Mouse (Mus musculus) layer of hippocampus, adult 18-20 months (tissue): ENCODE data around the gene Ubxn11. TPM values are rescaled to one million over a fixed set of nuclear protein-coding genes. Genes with fewer than 3 reads are reported as not detected.
"Not testable (repeated sequence)": the region's sequence is repeated elsewhere in the genome, so short reads cannot be mapped to it uniquely, and the experiment has no call there.

ENCODE experiments used
- DNase-seq, 2 experiments: peaks; one replicate each; pipeline ENCODE4 v3.0.0; 2022; ENCODE audit warnings: low spot score in 2 of 2
- total RNA-seq, 2 experiments: library from RNA; stranded (reverse); gene quantifications; 2 replicates each; pipeline ENCODE4 v1.2.3; 2021

Ubxn11 gene
- total RNA-seq, 2 experiments from 2014 or later = 33.5 TPM

DNA sequence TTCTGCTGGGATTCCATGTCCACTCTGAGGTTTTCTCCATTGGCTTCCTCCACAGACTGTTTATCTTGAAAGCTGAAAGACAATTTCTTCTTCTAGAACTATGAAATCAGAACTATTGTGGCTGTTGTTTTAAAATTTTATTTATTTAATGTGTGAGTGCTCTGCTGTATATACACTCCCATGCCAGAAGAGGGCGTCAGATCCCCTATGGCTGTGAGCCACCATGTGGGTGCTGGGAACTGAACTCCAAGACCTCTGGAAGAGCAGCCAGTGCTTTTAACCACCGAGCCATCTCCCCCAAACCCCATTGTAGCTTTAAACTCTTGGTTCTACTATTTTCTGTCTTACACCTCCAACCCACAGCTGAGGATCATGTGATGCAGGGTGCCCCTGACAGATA, 36.5 kb downstream of the Ubxn11 start:
- DNase-seq = no peak

GRCm38 (mm10) chr4:134144297-134144696, 41.9 kb downstream of the Ubxn11 start:
- DNase-seq = not testable (repeated sequence)

DNA sequence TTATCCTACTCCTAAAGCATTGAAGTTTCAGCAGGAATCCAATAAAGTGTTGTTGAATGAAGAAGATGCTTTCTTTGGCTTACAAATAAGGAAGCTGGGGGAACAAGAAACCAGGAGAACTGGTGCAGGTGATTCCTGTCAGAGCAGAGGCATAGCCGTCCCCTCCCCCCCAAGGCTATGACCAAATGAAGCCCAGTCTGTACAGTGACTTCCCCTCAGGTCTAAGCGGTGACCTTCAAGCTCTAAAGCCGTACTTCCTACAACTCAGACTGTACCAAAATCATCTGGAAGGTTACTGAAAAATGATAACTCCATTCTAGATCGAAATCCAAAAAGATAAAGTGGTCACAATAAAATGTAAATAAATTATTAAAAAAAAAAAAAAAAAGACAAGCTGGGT, 47.0 kb downstream of the Ubxn11 start:
- DNase-seq = no peak

GRCm38 (mm10) chr4:134152112-134152511, 49.7 kb downstream of the Ubxn11 start:
- DNase-seq = no peak

GRCm38 (mm10) chr4:134153656-134154055, 51.3 kb downstream of the Ubxn11 start:
- no peak for DNase-seq

GRCm38 (mm10) chr4:134154354-134154753, 52.0 kb downstream of the Ubxn11 start:
- DNase-seq = no peak

- no peak for DNase-seq
Observed at GRCm38 (mm10) chr4:134155531-134155930, 53.2 kb downstream of the Ubxn11 start.

DNA sequence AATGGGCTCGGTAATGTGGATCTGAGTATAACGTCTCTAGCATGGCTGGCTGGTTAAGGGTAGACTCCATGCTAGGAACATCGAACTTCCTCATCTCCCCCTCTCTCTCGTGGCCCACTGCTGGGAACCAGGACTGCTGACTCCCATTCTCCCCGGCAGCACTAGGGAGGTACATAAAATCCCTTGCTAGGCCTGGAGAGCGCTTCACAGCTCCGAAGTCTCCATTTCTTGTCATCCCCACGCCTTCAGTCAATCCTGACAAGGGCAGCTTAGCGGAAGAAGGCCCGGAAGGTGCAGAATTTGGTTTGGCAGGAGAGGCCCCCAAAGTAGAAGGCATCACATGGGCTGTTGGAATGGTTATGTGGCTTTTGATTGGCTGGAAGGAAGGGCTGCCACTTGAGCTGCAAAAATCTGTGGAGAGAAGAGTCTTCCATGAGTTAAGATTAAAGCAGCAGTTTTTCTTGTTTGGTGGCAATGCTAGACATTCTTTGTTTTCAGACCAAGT, 53.6 kb downstream of the Ubxn11 start:
- no peak for DNase-seq

- DNase-seq = peak in 1 of 2 experiments; percentile 46
Observed at GRCm38 (mm10) chr4:134156744-134157143, 54.4 kb downstream of the Ubxn11 start.

- DNase-seq = no peak
Observed at GRCm38 (mm10) chr4:134157558-134157957, 55.2 kb downstream of the Ubxn11 start.

GRCm38 (mm10) chr4:134158774-134159173, 56.4 kb downstream of the Ubxn11 start:
- no peak for DNase-seq

- DNase-seq = peak; percentile 23 to 30
Observed at GRCm38 (mm10) chr4:134160071-134160470, 57.7 kb downstream of the Ubxn11 start.

GRCm38 (mm10) chr4:134164591-134164990, 62.2 kb downstream of the Ubxn11 start:
- DNase-seq = no peak

GRCm38 (mm10) chr4:134165024-134165423, 62.7 kb downstream of the Ubxn11 start:
- DNase-seq = no peak

- no peak for DNase-seq
Observed at GRCm38 (mm10) chr4:134165548-134166465, 63.4 kb downstream of the Ubxn11 start.

GRCm38 (mm10) chr4:134166906-134167305, 64.5 kb downstream of the Ubxn11 start:
- DNase-seq = no peak

- peak in 1 of 2 experiments; percentile 44 for DNase-seq
Observed at GRCm38 (mm10) chr4:134172391-134172790, 70.0 kb downstream of the Ubxn11 start.

Other genes starting within 250 kb of the Ubxn11 start
- 10 to 100 TPM; 10.6 to 10.9 TPM for gene Rps6ka1, start 214.8 kb upstream of the Ubxn11 start, total RNA-seq
- gene Hmgn2, start 133.9 kb upstream of the Ubxn11 start, total RNA-seq = 100 to 1,000 TPM in 1 of 2 experiments, 10 to 100 TPM in 1; 98.1 to 114 TPM
- gene Dhdds, start 101.7 kb upstream of the Ubxn11 start, total RNA-seq = 10 to 100 TPM; 56.6 to 61.9 TPM
- not detected for gene Lin28a, start 83.7 kb upstream of the Ubxn11 start, total RNA-seq
- not detected for gene Zfp683, start 48.7 kb upstream of the Ubxn11 start, total RNA-seq
- gene Crybg2, start 41.8 kb upstream of the Ubxn11 start, total RNA-seq = 1 to 10 TPM; 2.1 to 4.2 TPM
- gene Cd52, start 7.5 kb upstream of the Ubxn11 start, total RNA-seq = 1 to 10 TPM in 1 of 2 experiments, under 1 TPM in 1; 0.74 to 1.9 TPM
- 100 to 1,000 TPM; 250 to 270 TPM for gene Sh3bgrl3, start 26.2 kb downstream of the Ubxn11 start, total RNA-seq
- gene Cep85, start 84.5 kb downstream of the Ubxn11 start, total RNA-seq = 10 to 100 TPM; 15.3 to 17.2 TPM
- gene Gm7534, start 100.4 kb downstream of the Ubxn11 start, total RNA-seq = not detected
- gene Catsper4, start 124.8 kb downstream of the Ubxn11 start, total RNA-seq = not detected
- gene Cnksr1, start 135.8 kb downstream of the Ubxn11 start, total RNA-seq = under 1 TPM; 0.13 to 0.64 TPM
- gene E130218I03Rik, start 141.1 kb downstream of the Ubxn11 start, total RNA-seq = not detected
- gene Zfp593, start 143.0 kb downstream of the Ubxn11 start, total RNA-seq = 10 to 100 TPM; 11.9 to 12.2 TPM
- not detected for gene Gm30191, start 144.4 kb downstream of the Ubxn11 start, total RNA-seq
- gene Grrp1, start 151.5 kb downstream of the Ubxn11 start, total RNA-seq = 1 to 10 TPM; 1.6 to 1.7 TPM
- gene Pdik1l, start 185.3 kb downstream of the Ubxn11 start, total RNA-seq = 10 to 100 TPM; 16.4 to 17.8 TPM
- not detected for gene Trim63, start 212.6 kb downstream of the Ubxn11 start, total RNA-seq
- gene Slc30a2, start 240.6 kb downstream of the Ubxn11 start, total RNA-seq = under 1 TPM in 1 of 2 experiments, not detected in 1; 0.10 TPM